Mouse (Mus musculus) intestine, embryonic 14.5 days (tissue): ENCODE measurements around the gene Snx29. TPM values are rescaled to one million over a fixed set of nuclear protein-coding genes. Genes with fewer than 3 reads are reported as not detected.
A peak's percentile ranks its signal among the peaks of the same experiment; 100 is the strongest.

Experiments
- ATAC-seq: fragments of 200-750 bp; cut with Nextera tagmentation; replicated peaks from 2 replicates; pipeline ENCODE4 v1.8.0; 2017; ENCODE audit warnings: low read depth, moderate number of reproducible peaks, moderate TSS enrichment, moderate library complexity; ENCODE audit not compliant: low FRiP score, low TSS enrichment
- DNase-seq: peaks from one replicate; pipeline ENCODE4 v3.0.0-alpha.2; 2018; ENCODE audit warnings: low spot score
- H3K27ac ChIP-seq: fragments of 300-500 bp; sonication (generic); 2 replicates; pipeline ENCODE4 v1.5.1; 2014; ENCODE audit warnings: low read depth, mild to moderate bottlenecking, control low read depth
- H3K27me3 ChIP-seq: fragments of 300-500 bp; sonication (generic); replicated peaks from 2 replicates; pipeline ENCODE4 v1.6.1; 2014; ENCODE audit warnings: low read length, control low read depth; ENCODE audit not compliant: control insufficient read depth, insufficient read depth
- H3K36me3 ChIP-seq: fragments of 300-500 bp; sonication (generic); 2 replicates; pipeline ENCODE4 v1.6.1; 2014; ENCODE audit warnings: low read length, control low read depth; ENCODE audit not compliant: control insufficient read depth, insufficient read depth
- H3K4me1 ChIP-seq: fragments of 300-500 bp; sonication (generic); replicated peaks from 2 replicates; pipeline ENCODE4 v1.6.1; 2014; ENCODE audit warnings: low read length, control low read depth, mixed read lengths; ENCODE audit not compliant: control insufficient read depth, insufficient read depth
- H3K4me2 ChIP-seq: fragments of 300-500 bp; sonication (generic); 2 replicates; pipeline ENCODE4 v1.6.1; 2014; ENCODE audit warnings: low read length
- H3K4me3 ChIP-seq: fragments of 300-500 bp; sonication (generic); 2 replicates; pipeline ENCODE4 v1.5.1; 2014; ENCODE audit warnings: low read depth, low read length, control low read depth, mixed read lengths
- H3K9ac ChIP-seq: fragments of 300-500 bp; sonication (generic); 2 replicates; pipeline ENCODE4 v1.6.1; 2014; ENCODE audit warnings: mild to moderate bottlenecking, low read length
- H3K9me3 ChIP-seq: fragments of 300-500 bp; sonication (generic); 2 replicates; pipeline ENCODE4 v1.6.1; 2016; ENCODE audit warnings: low read length, control low read depth; ENCODE audit not compliant: control insufficient read depth
- WGBS: fragments of 180-500 bp; shearing (Covaris S2); extraction: QIAGEN DNeasy Blood & Tissue Kit; methylation state at CpG from one replicate; pipeline ENCODE4 v1.1.7; 2014; 5-methylcytosine and 5-hydroxymethylcytosine counted together
- polyA plus RNA-seq: library from polyadenylated mRNA; unstranded; fragments of >200 nt; fragmentation: Nextera tagmentation; extraction: Ambion mirVana; gene quantifications from 2 replicates; pipeline ENCODE4 v1.2.1, GENCODE M21; 2014

The Snx29 gene
- polyA plus RNA-seq, 1 experiment from 2014 or later = 6.3 TPM

DNA sequence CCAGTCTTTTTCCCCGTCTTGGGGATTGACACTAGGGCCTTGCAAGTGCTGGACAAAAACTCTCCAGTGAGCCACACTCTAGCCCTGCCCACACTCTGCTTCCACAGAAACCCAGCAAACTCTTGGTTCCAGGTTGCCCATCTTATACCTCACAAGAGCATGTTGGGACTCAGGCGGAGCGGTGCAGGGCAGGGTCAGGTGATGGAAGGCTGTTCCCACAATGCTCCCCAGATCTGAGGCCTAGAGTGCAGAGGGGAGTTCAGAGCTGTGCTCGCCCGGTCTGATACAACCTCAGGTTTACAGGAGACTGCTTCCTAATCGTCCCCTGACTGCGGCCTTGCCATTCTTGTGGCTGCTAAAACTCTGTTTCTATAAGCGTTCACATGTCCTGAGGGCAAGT lies 434.8 kb downstream of the Snx29 start:
- 90% methylated on average over 8 of the region's 8 CpGs for WGBS

DNA sequence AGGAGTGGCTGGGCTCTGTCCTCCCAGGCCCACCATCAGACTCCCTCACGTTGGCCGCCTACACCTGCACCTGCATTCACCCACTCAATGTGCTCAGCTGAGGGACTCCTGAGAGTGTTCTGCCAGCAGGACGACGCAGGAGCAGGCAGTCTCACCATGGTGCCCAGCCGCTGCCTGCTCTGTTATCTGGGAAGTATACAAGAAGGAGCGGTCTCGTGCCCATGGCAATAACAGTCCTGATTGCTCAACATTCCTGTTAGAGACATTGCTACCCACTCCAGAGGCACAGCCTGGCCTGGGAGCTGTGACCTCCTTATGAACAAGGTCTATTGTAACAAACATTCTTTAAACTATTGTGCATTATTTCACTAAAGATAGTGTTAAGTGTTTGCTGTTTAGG lies 435.2 kb downstream of the Snx29 start:
- no peaks in the 10 kb centered on the region for H3K4me1 ChIP-seq
- no peaks in the 10 kb centered on the region for H3K9me3 ChIP-seq
- H3K4me2 ChIP-seq = no peak overlapping the region
- no peak overlapping the region for H3K4me3 ChIP-seq
- WGBS = 84% methylated on average over 7 of the region's 7 CpGs
- no peaks in the 10 kb centered on the region for H3K36me3 ChIP-seq
- no peak for DNase-seq
- H3K27ac ChIP-seq = no peak overlapping the region
- no peaks in the 10 kb centered on the region for H3K27me3 ChIP-seq
- ATAC-seq = no peak
- H3K9ac ChIP-seq = no peak overlapping the region

More for the DNA sequence above, 434.8 kb downstream of the Snx29 start:
- Histone ChIP-seq H3K4me1 (no peaks in the 10 kb centered on the region), H3K9me3 (no peaks in the 10 kb centered on the region), H3K27ac (no peak overlapping the region), H3K9ac (no peak overlapping the region), H3K4me2 (no peak overlapping the region), H3K27me3 (no peaks in the 10 kb centered on the region), H3K4me3 (no peak overlapping the region), H3K36me3 (no peaks in the 10 kb centered on the region)
- ATAC-seq (no peak), DNase-seq (no peak)

GRCm38 (mm10) chr16:11772318-11772717 lies 449.6 kb downstream of the Snx29 start:
- no peak for DNase-seq
- H3K4me3 ChIP-seq = no peak overlapping the region
- H3K27ac ChIP-seq = no peak overlapping the region
- no peaks in the 10 kb centered on the region for H3K4me1 ChIP-seq
- no peaks in the 10 kb centered on the region for H3K9me3 ChIP-seq
- no peaks in the 10 kb centered on the region for H3K27me3 ChIP-seq
- 75% methylated on average over 2 of the region's 2 CpGs for WGBS
- ATAC-seq = no peak
- H3K36me3 ChIP-seq = no peaks in the 10 kb centered on the region
- no peak overlapping the region for H3K9ac ChIP-seq
- H3K4me2 ChIP-seq = no peak overlapping the region

DNA sequence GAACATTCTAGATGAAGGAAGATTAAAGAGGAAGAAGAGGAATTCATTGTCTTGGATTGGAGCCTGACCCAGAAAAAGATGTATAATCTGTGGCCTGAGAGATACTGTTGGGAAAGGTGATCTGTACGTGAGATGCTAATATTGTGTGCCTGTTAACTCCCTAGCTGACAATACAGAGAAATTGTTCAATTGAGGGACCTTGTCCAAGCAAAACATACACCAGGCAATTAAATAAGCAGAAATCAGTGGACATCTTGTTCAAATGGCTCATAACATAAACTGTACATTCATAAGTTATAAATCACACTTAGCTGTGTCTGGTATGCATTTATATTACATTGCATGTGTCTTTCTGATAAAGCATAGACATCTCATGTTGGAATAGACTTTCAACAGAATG lies 451.6 kb downstream of the Snx29 start:
- no peaks in the 10 kb centered on the region for H3K4me1 ChIP-seq
- DNase-seq = no peak
- WGBS = 68% methylated on average over 1 of the region's 1 CpGs

GRCm38 (mm10) chr16:11776528-11776927 lies 453.8 kb downstream of the Snx29 start:
- Histone ChIP-seq H3K27me3 (no peaks in the 10 kb centered on the region), H3K9me3 (no peaks in the 10 kb centered on the region), H3K4me1 (no peaks in the 10 kb centered on the region), H3K4me3 (no peak overlapping the region), H3K9ac (no peak overlapping the region), H3K4me2 (no peak overlapping the region), H3K36me3 (no peaks in the 10 kb centered on the region), H3K27ac (no peak overlapping the region)
- ATAC-seq (no peak), DNase-seq (no peak)
- WGBS = 65% methylated on average over 3 of the region's 3 CpGs

More for the DNA sequence above, 451.6 kb downstream of the Snx29 start:
- no peak overlapping the region for H3K9ac ChIP-seq
- no peaks in the 10 kb centered on the region for H3K27me3 ChIP-seq
- H3K27ac ChIP-seq = no peak overlapping the region
- no peak for ATAC-seq
- no peaks in the 10 kb centered on the region for H3K36me3 ChIP-seq
- no peaks in the 10 kb centered on the region for H3K9me3 ChIP-seq
- H3K4me2 ChIP-seq = no peak overlapping the region
- no peak overlapping the region for H3K4me3 ChIP-seq

GRCm38 (mm10) chr16:11778191-11778590 lies 455.5 kb downstream of the Snx29 start:
- Histone ChIP-seq H3K9ac (no peak overlapping the region), H3K36me3 (no peaks in the 10 kb centered on the region), H3K27me3 (no peaks in the 10 kb centered on the region), H3K4me2 (no peak overlapping the region), H3K27ac (no peak overlapping the region), H3K4me3 (no peak overlapping the region), H3K9me3 (no peaks in the 10 kb centered on the region), H3K4me1 (no peaks in the 10 kb centered on the region)
- no peak for DNase-seq
- WGBS = 73% methylated on average over 5 of the region's 5 CpGs
- no peak for ATAC-seq

DNA sequence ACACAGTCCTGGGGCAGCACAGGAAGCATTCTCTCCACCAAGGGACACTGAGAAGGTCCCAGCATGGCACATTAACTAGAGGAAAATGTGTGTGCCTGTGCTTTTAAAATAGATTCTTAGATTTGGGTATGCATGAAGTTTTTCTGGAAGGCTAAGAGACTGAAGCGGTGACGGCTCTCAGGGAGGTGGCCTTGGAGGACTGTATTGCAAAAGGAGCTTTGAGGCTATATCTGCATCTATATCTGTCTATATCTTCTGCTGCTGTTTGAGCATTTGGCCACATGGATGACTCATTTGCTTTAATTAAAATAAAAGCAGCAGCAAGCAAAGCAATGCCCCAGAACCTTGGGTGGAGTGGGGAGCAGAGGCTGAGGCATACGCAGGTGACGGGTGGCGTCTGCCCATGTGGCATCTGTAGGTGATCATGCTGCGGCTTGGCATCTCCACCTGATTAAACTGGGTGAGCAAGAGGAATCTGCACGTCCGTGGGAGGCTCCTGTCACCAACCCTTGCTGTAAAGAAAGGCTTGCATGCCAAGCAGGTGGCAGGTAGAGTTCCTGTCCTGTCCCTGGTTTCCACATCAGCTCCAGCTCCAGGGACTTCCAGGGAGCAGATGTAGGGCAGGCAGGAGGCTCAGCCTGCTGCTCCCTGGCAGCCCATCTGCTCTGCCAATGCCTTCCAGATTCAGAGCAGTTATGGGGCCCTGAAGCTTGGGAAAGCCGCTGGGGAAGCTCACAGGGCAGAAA lies 456.2 kb downstream of the Snx29 start:
- no peaks in the 10 kb centered on the region for H3K36me3 ChIP-seq
- no peaks in the 10 kb centered on the region for H3K27me3 ChIP-seq
- H3K4me1 ChIP-seq = no peaks in the 10 kb centered on the region
- H3K27ac ChIP-seq = no peak overlapping the region
- H3K9ac ChIP-seq = no peak overlapping the region
- H3K4me2 ChIP-seq = no peak overlapping the region
- no peaks in the 10 kb centered on the region for H3K9me3 ChIP-seq
- WGBS = 85% methylated on average over 9 of the region's 9 CpGs
- ATAC-seq = no peak
- H3K4me3 ChIP-seq = no peak overlapping the region
- DNase-seq = no peak

DNA sequence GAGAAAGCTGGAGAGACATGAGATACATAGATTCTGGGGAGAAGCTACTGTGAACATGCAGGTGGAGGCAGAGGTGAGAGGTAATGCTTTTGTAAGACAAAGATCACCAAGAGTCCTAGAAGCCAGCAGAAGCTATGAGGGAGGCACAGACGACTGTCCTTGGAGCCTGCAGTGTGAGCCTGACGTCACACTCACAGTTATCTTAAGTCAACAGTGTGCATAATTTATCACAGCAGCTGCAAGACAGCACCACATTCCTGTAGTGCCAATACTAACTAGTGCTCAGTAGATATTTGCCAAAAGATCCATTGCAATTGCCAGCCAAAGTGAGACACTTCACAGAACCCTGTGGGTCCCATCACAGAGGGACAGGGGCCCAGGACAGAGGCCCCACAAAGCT lies 459.4 kb downstream of the Snx29 start:
- H3K9ac ChIP-seq = no peak overlapping the region
- no peaks in the 10 kb centered on the region for H3K4me1 ChIP-seq
- WGBS = 16% methylated on average over 2 of the region's 2 CpGs
- no peaks in the 10 kb centered on the region for H3K9me3 ChIP-seq
- H3K36me3 ChIP-seq = no peaks in the 10 kb centered on the region
- H3K27ac ChIP-seq = no peak overlapping the region
- H3K27me3 ChIP-seq = no peaks in the 10 kb centered on the region
- ATAC-seq (peak; percentile 83; the same call in 1 of the 2 replicates), DNase-seq (no peak)
- no peak overlapping the region for H3K4me3 ChIP-seq
- H3K4me2 ChIP-seq = no peak overlapping the region

- H3K4me3 ChIP-seq = no peak overlapping the region
Measured at GRCm38 (mm10) chr16:11783337-11783736, 460.6 kb downstream of the Snx29 start.

More at GRCm38 (mm10) chr16:11783337-11783736, 460.6 kb downstream of the Snx29 start:
- DNase-seq (no peak), ATAC-seq (no peak)
- H3K4me2 ChIP-seq = no peak overlapping the region
- H3K9me3 ChIP-seq = no peaks in the 10 kb centered on the region
- H3K9ac ChIP-seq = no peak overlapping the region
- H3K4me1 ChIP-seq = no peaks in the 10 kb centered on the region
- no peaks in the 10 kb centered on the region for H3K36me3 ChIP-seq
- no peak overlapping the region for H3K27ac ChIP-seq
- H3K27me3 ChIP-seq = no peaks in the 10 kb centered on the region
